Mouse (Mus musculus): ENCODE results near the gene Atxn10.

DNA sequence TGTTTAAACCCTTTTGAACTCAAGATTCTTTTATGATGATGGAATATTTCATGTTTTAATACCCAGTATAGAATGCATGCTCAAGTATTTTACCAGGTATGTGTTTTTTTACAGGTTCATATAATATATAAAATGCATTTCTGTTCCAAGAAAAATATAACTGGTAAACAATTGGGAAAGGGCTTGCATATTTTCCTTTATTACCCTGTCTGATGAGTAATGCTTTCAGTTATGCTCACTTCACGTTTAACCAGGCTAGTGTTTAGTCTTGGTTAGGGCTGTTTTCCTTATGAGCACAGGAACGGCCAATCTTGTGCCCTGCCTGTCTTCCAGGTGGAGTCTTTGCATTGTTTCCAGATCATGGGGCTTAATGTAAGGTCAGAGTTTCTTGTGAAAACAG is 84.6 kb downstream of the Atxn10 start:
- no peak for TF ChIP-seq CTCF (IDR thresholded peaks at IDR 0.05; ENCODE audit: borderline replicate concordance, insufficient read depth, low read length)
- TF ChIP-seq POLR2A (IDR thresholded peaks at IDR 0.05; ENCODE audit: low read depth, low read length) = no peak

Measured in embryonic fibroblast, embryonic 13.5 days (primary cell).